ENCODE assay signal across 10 mouse cellular contexts in genomic region chr17:28117451-28118209, GRCm38 (mm10). TPM values are rescaled to one million over a fixed set of nuclear protein-coding genes. Genes with fewer than 3 reads are reported as not detected.
DNase-seq lines count a peak whose midpoint lies in the region; ATAC-seq lines count a peak whose summit lies in the region.
"Had no signal": no experiment of that assay in that cellular context is flagged by ENCODE, and none has a peak within 500 bp of the region (broad histone marks: within the 10 kb centered on the region; RNA-seq: fewer than 3 reads in every experiment).

No protein-coding gene starts in this region.

- 31% methylated on average over 19 of the region's 19 CpGs for WGBS in heart, embryonic 12.5 days

- H3K27ac ChIP-seq in heart, embryonic 12.5 days (ENCODE audit: poor library complexity, severe bottlenecking) = peak overlapping the region; percentile 53
- H3K27ac ChIP-seq: kidney, postnatal 0 days; liver, embryonic 13.5 days had no signal

- peak; percentile 55 for DNase-seq in thymus, postnatal 0 days (ENCODE audit: low spot score)
- no peak for DNase-seq in thymus, postnatal 10 days (ENCODE audit: low spot score in 2 of 2)
- peak; percentile 35 for DNase-seq in cerebellum, adult 9-11 months
- no peak for DNase-seq in spleen, postnatal 14 days (ENCODE audit: low spot score in 2 of 2)
- no peak for DNase-seq in urinary bladder, postnatal 36 days (ENCODE audit: low spot score in 2 of 2)
- DNase-seq in left cerebral cortex, postnatal 14 days (ENCODE audit: low spot score in 2 of 2) = no peak
- DNase-seq: liver, embryonic 13.5 days had no signal

- 0 out of 2 replicates have a peak, but pooled peaks cover 2% of the 10 kb centered on the region for H3K27me3 ChIP-seq in heart, embryonic 12.5 days (replicated peaks)

- ATAC-seq in heart, embryonic 12.5 days (ENCODE audit: insufficient number of reproducible peaks, low FRiP score) = no peak

- no peak overlapping the region for H3K4me3 ChIP-seq in heart, embryonic 12.5 days
- H3K4me3 ChIP-seq: erythroblast, embryonic 14.5 days; liver, embryonic 13.5 days had no signal

- H3K9ac ChIP-seq in heart, embryonic 12.5 days = peak overlapping the region; percentile 42; the same call in 1 of the 2 replicates
- H3K9ac ChIP-seq: liver, embryonic 13.5 days had no signal

- H3K4me2 ChIP-seq in heart, embryonic 12.5 days = peak overlapping the region; percentile 22
- H3K4me2 ChIP-seq: liver, embryonic 13.5 days had no signal

- H3K36me3 ChIP-seq in heart, embryonic 12.5 days = no peaks in the 10 kb centered on the region
- H3K36me3 ChIP-seq: liver, embryonic 13.5 days had no signal

- peaks cover 14% of the 10 kb centered on the region for H3K4me1 ChIP-seq in heart, embryonic 12.5 days (replicated peaks)
- H3K4me1 ChIP-seq: liver, embryonic 13.5 days had no signal

- H3K9me3 ChIP-seq in heart, embryonic 12.5 days (replicated peaks) = 0 out of 2 replicates have a peak, but pooled peaks cover 3% of the 10 kb centered on the region
- H3K9me3 ChIP-seq: liver, embryonic 13.5 days had no signal

- intact Hi-C loops in left cerebral cortex, postnatal 14 days (cut with DNase I) = no loop called here

RNA-seq across cellular contexts. Expression of gene Scube3, which starts 24.3 kb away (rescaled TPM):
- polyA plus RNA-seq in thymus, postnatal 0 days (2015; fragmentation: Nextera tagmentation; extraction: Ambion mirVana) = 0.08 and 0.12 TPM in 2 replicates
- polyA plus RNA-seq in heart, embryonic 12.5 days (2016; fragmentation: Nextera tagmentation; extraction: Ambion mirVana) = 1.1 and 1.2 TPM in 2 replicates
- total RNA-seq in left cerebral cortex, postnatal 14 days (2021) = 1 to 10 TPM; 1.1 to 2.1 TPM
- polyA plus RNA-seq: erythroblast, embryonic 14.5 days had no signal

RNA-seq across cellular contexts. Expression of gene Tcp11, which starts 37.2 kb away (rescaled TPM):
- 1.3 and 2.0 TPM in 2 replicates for polyA plus RNA-seq in thymus, postnatal 0 days (2015; fragmentation: Nextera tagmentation; extraction: Ambion mirVana)
- polyA plus RNA-seq in heart, embryonic 12.5 days (2016; fragmentation: Nextera tagmentation; extraction: Ambion mirVana) = 0.23 and 1.1 TPM in 2 replicates
- total RNA-seq in left cerebral cortex, postnatal 14 days (2021) = 1 to 10 TPM; 1.3 to 1.6 TPM
- polyA plus RNA-seq: erythroblast, embryonic 14.5 days had no signal

RNA-seq across cellular contexts. Expression of gene Zfp523, which starts 59.3 kb away (rescaled TPM):
- polyA plus RNA-seq in thymus, postnatal 0 days (2015; fragmentation: Nextera tagmentation; extraction: Ambion mirVana) = 15.0 and 17.8 TPM in 2 replicates
- polyA plus RNA-seq in heart, embryonic 12.5 days (2016; fragmentation: Nextera tagmentation; extraction: Ambion mirVana) = 26.8 and 27.1 TPM in 2 replicates
- total RNA-seq in left cerebral cortex, postnatal 14 days (2021) = 100 to 1,000 TPM in 1 of 2 experiments, 10 to 100 TPM in 1; 97.0 to 105 TPM

Comparison
In these comparisons a context has a peak if more than half of its experiments do, and no peak if none do; other contexts are left out.
1. DNase-seq: peak in thymus, postnatal 0 days (single experiment) and cerebellum, adult 9-11 months (single experiment); none in thymus, postnatal 10 days (0 of 2), spleen, postnatal 14 days (0 of 2), urinary bladder, postnatal 36 days (0 of 2) and left cerebral cortex, postnatal 14 days (0 of 2).